Comparison of ENCODE assay signal across 17 mouse cellular contexts in genomic region chr11:88251295-88251694, GRCm38 (mm10). TPM values are rescaled to one million over a fixed set of nuclear protein-coding genes. Genes with fewer than 3 reads are reported as not detected.
"Had no signal": no experiment of that assay in that cellular context is flagged by ENCODE, and none has a peak within 500 bp of the region (broad histone marks: within the 10 kb centered on the region; RNA-seq: fewer than 3 reads in every experiment).

No protein-coding gene starts in this region.

- H3K27ac ChIP-seq: layer of hippocampus, adult 2 months; limb, embryonic 13.5 days; liver, embryonic 14.5 days; stomach, embryonic 15.5 days had no signal

- H3K9me3 ChIP-seq: limb, embryonic 13.5 days; midbrain, embryonic 13.5 days; stomach, embryonic 15.5 days had no signal

- DNase-seq: kidney, adult 9 months; left cerebral cortex, postnatal 4 days; lung, adult 18-20 months; right cerebral cortex, postnatal 14 days; thymus, adult 2 months; thymus, postnatal 25 days had no signal

- H3K27me3 ChIP-seq: midbrain, embryonic 13.5 days; stomach, embryonic 15.5 days had no signal

- H3K9ac ChIP-seq: limb, embryonic 13.5 days; liver, embryonic 14.5 days; stomach, embryonic 15.5 days had no signal

- H3K36me3 ChIP-seq: limb, embryonic 13.5 days; midbrain, embryonic 13.5 days; stomach, embryonic 15.5 days had no signal

- H3K4me3 ChIP-seq: layer of hippocampus, adult 2 months; midbrain, embryonic 13.5 days; stomach, embryonic 15.5 days had no signal

RNA-seq across cellular contexts. Expression of gene Ccdc182, which starts 42.6 kb away (rescaled TPM):
- total RNA-seq: layer of hippocampus, adult 2 months; layer of hippocampus, postnatal 10 days; left cerebral cortex, postnatal 4 days; liver, adult 2 months; megakaryocyte-erythroid progenitor cell, adult 5-6 weeks had no signal
- polyA plus RNA-seq: liver, adult 2 months; liver, embryonic 14.5 days; lung, embryonic 16.5 days; spleen, adult 2 months; stomach, embryonic 15.5 days; thymus, adult 2 months; urinary bladder, adult 2 months had no signal
